Mouse (Mus musculus) CH12.LX (cell line): ENCODE results near the gene Mxra7. TPM values are rescaled to one million over a fixed set of nuclear protein-coding genes. Genes with fewer than 3 reads are reported as not detected.

Source experiments
- DNase-seq: peaks from one replicate; pipeline ENCODE4 v3.0.0-alpha.2; 2013; ENCODE audit errors: extremely low read depth
- H3K27ac ChIP-seq: 2 replicates; pipeline ENCODE4 v1.5.1; 2012; ENCODE audit warnings: low read depth, mild to moderate bottlenecking, control low read depth, moderate library complexity; ENCODE audit not compliant: insufficient read depth
- H3K27me3 ChIP-seq: replicated peaks from 2 replicates; pipeline ENCODE3; 2012; ENCODE audit warnings: inconsistent platforms
- H3K36me3 ChIP-seq, 2 experiments: replicated peaks in 1 of 2; 2 replicates each; pipeline versions ENCODE3 to v1.6.1; 2012; ENCODE audit warnings: inconsistent platforms in 1 of 2, low read length in 1 of 2, mild to moderate bottlenecking in 1 of 2, mixed read lengths in 1 of 2, moderate library complexity in 1 of 2; ENCODE audit not compliant: control insufficient read depth in 1 of 2, insufficient read depth in 1 of 2
- H3K4me1 ChIP-seq, 2 experiments: 2 replicates each; pipeline ENCODE4 v1.6.1; 2012; ENCODE audit warnings: inconsistent platforms in 1 of 2, moderate library complexity in 1 of 2; ENCODE audit not compliant: insufficient read depth in 2 of 2, control insufficient read depth in 1 of 2
- H3K4me2 ChIP-seq: 2 replicates; pipeline ENCODE4 v1.6.1; 2012; ENCODE audit warnings: low read depth, mild to moderate bottlenecking, control low read depth; ENCODE audit not compliant: poor library complexity, insufficient read depth, severe bottlenecking
- H3K4me3 ChIP-seq, 3 experiments: fragments of 150-350 bp in 1 of 3; sonication (generic) in 1 of 3; replicated peaks in 1 of 3; 2 replicates each; pipeline versions ENCODE3 to v1.5.1; 2011 to 2012; ENCODE audit warnings: low read depth in 2 of 3, low read length in 2 of 3, mild to moderate bottlenecking in 2 of 3, moderate library complexity in 2 of 3, control low read depth in 1 of 3, improper control_type of control experiment in 1 of 3, inconsistent platforms in 1 of 3, mixed read lengths in 1 of 3; ENCODE audit not compliant: poor library complexity in 1 of 3
- H3K79me2 ChIP-seq: replicated peaks from 2 replicates; pipeline ENCODE4 v1.6.1; 2012; ENCODE audit warnings: mild to moderate bottlenecking, moderate library complexity; ENCODE audit not compliant: control insufficient read depth, poor library complexity, insufficient read depth, severe bottlenecking; ENCODE audit errors: extremely low read depth
- H3K9ac ChIP-seq: 2 replicates; pipeline ENCODE4 v1.6.1; 2012; ENCODE audit warnings: low read depth, mild to moderate bottlenecking, control low read depth, moderate library complexity; ENCODE audit not compliant: insufficient read depth
- H3K9me3 ChIP-seq: replicated peaks from 2 replicates; pipeline ENCODE3; 2012; ENCODE audit warnings: low read length, inconsistent platforms, mixed read lengths
- BHLHE40 ChIP-seq: IDR thresholded peaks from 2 replicates; pipeline ENCODE4 v1.6.1; 2011; ENCODE audit warnings: mild to moderate bottlenecking, low read depth, low read length, improper control_type of control experiment
- CHD1 ChIP-seq: IDR thresholded peaks from 2 replicates; pipeline ENCODE4 v1.6.1; 2012; ENCODE audit warnings: low read depth, low read length, improper control_type of control experiment, inconsistent platforms
- CHD2 ChIP-seq: IDR thresholded peaks from 2 replicates; pipeline ENCODE4 v1.6.1; 2011; ENCODE audit warnings: low read length, improper control_type of control experiment
- CTCF ChIP-seq, 2 experiments: IDR thresholded peaks in 1 of 2; conservative IDR thresholded peaks in 1 of 2; 2 replicates each; pipeline ENCODE4 v1.5.1; 2011 to 2012; ENCODE audit warnings: low read depth in 2 of 2, low read length in 2 of 2, improper control_type of control experiment in 1 of 2, inconsistent platforms in 1 of 2, mild to moderate bottlenecking in 1 of 2, moderate library complexity in 1 of 2
- ELF1 ChIP-seq: IDR thresholded peaks from 2 replicates; pipeline ENCODE4 v1.6.1; 2014; ENCODE audit warnings: low read depth, mild to moderate bottlenecking, inconsistent platforms, low read length, improper control_type of control experiment
- ETS1 ChIP-seq: conservative IDR thresholded peaks from 2 replicates; pipeline ENCODE4 v1.6.1; 2012; ENCODE audit warnings: low read depth, mild to moderate bottlenecking, inconsistent platforms, low read length, improper control_type of control experiment, moderate library complexity
- KAT2A ChIP-seq: IDR thresholded peaks from 2 replicates; pipeline ENCODE4 v1.6.1; 2012; ENCODE audit warnings: low read length, improper control_type of control experiment, inconsistent platforms; ENCODE audit not compliant: insufficient replicate concordance
- MAX ChIP-seq: IDR thresholded peaks from 2 replicates; pipeline ENCODE4 v1.6.1; 2011; ENCODE audit warnings: low read length, improper control_type of control experiment
- MAZ ChIP-seq: IDR thresholded peaks from 2 replicates; pipeline ENCODE4 v1.6.1; 2012; ENCODE audit warnings: low read depth, mild to moderate bottlenecking, inconsistent platforms, low read length, improper control_type of control experiment, moderate library complexity
- MXI1 ChIP-seq: IDR thresholded peaks from 2 replicates; pipeline ENCODE4 v1.6.1; 2011; ENCODE audit warnings: mild to moderate bottlenecking, low read depth, low read length, improper control_type of control experiment
- PAX5 ChIP-seq: IDR thresholded peaks from 2 replicates; pipeline ENCODE4 v1.6.1; 2012; ENCODE audit warnings: low read length, inconsistent platforms, mixed read lengths
- POLR2AphosphoS2 ChIP-seq: IDR thresholded peaks from 2 replicates; pipeline ENCODE4 v1.6.1; 2011; ENCODE audit warnings: low read depth, low read length, improper control_type of control experiment
- dilution Hi-C: fragments of 300-500 bp; cut with MboI; formaldehyde crosslinking; loops from 2 replicates; pipeline ENCODE4 v1.14.3; 2020; ENCODE audit warnings: low sequenced_read_pairs; ENCODE audit not compliant: extremely low pct_unique_long_range_greater_than_20kb, extremely low pct_ligation_motif_present
- in situ Hi-C: fragments of 300-500 bp; cut with MboI; formaldehyde crosslinking; loops from 3 replicates; pipeline ENCODE4 v1.14.3; 2019; ENCODE audit warnings: low sequenced_read_pairs, low pct_ligation_motif_present, low pct_unique_long_range_greater_than_20kb, mixed read lengths
- polyA plus RNA-seq: library from polyadenylated mRNA; unstranded; fragments of >175 nt; gene quantifications from 2 replicates; pipeline ENCODE4 v1.2.1, GENCODE M21; 2012; ENCODE audit warnings: low read depth; ENCODE audit not compliant: insufficient read length
- total RNA-seq, 2 experiments: library from RNA; depleted of rRNA; stranded (reverse); fragments of 300-350 nt in 1 of 2; fragments of >200 nt in 1 of 2; gene quantifications; 2 replicates each; pipeline ENCODE4 v1.2.3; 2012 to 2014

Mxra7 gene
- total RNA-seq (2012; rRNA removed): not detected in 2 replicates
- total RNA-seq (2014; rRNA removed): not detected in 2 replicates
- not detected in 2 replicates for polyA plus RNA-seq

DNA sequence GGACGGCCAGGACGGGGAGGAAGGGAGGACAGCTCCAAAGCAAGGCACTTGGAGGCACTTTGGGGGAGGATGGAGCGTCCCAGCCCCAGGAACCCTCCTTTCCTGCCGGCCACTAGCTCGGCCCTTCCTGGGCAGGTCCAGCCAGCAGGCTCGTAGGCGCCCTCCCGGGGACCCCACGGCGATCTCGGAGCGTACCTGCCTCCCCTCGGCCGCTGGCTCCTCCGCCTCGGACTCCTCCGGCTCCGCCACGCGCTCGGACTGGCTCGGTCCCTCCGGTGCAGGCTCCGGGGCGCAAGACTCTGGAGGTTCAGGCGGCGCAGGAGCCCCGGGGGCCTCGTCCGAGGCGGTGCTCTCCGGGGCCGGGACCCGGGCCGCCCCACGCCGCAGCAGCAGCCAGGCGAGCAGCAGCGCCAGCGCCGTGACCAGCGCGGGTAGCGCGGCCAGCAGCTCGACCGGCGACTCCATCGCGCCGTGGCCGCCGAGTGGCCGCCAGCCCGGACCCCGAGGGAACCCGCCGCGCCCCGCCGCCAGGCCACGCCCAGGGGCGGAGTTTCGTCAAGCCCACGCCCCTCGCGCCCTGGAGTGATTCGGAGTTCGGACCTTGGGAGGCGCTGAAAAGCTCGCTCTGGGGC, at the start of gene Mxra7:
Gene Mxra7 (minus strand): TSS at position 513 of the 632 bp plus-strand sequence.
- H3K27me3 ChIP-seq: no peaks in the 10 kb centered on the region
- H3K9ac ChIP-seq: no peak within 1 kb of the TSS
- dilution Hi-C loops (no loop called here), in situ Hi-C loops (no loop called here)
- peaks cover 3 to 15% of the 10 kb centered on the region in 2 experiments for H3K4me1 ChIP-seq
- H3K27ac ChIP-seq: no peak within 1 kb of the TSS
- TF ChIP-seq MAX: no peak
- no peaks in the 10 kb centered on the region for H3K9me3 ChIP-seq
- H3K4me2 ChIP-seq: no peak within 1 kb of the TSS
- no peak within 1 kb of the TSS for H3K4me3 ChIP-seq
- no peaks in the 10 kb centered on the region for H3K79me2 ChIP-seq
- peaks cover under 1 to 11% of the 10 kb centered on the region in 2 experiments for H3K36me3 ChIP-seq
- no peak for DNase-seq

DNA sequence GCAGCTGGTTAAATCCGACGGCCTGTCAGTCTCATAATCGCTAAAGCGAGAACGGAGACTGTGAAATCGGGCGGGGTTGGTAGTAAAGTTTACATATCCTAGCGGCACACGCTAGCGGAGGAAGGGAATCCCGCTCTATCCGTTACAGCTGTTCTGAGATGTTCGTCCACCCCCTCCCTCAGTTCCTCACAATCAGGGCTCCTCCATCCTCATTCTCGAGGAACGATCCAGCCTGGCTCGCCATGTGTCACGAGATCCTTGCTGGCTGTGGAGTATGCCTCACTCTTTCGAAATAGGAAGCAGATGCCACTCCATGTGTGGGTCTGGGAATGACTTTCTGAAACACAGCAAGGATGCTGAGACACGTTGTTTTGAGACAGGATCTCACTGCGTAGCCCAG, 46.1 kb upstream of the Mxra7 start:
- H3K4me3 ChIP-seq: no peak overlapping the region
- H3K4me2 ChIP-seq: no peak overlapping the region
- in situ Hi-C loops: no loop called here
- TF ChIP-seq ELF1 (no peak), CTCF (conservative IDR thresholded peaks at IDR 0.05 in 1 of 2, IDR thresholded peaks at IDR 0.05 in 1 of 2; ENCODE audit: low read depth in 2 of 2, low read length in 2 of 2) (no peak), CHD2 (no peak), MAZ (no peak), MAX (no peak)
- TF ChIP-seq, all 38 proteins: peak for 0
- H3K27ac ChIP-seq: no peak overlapping the region
- DNase-seq: no peak
- no peaks in the 10 kb centered on the region for H3K79me2 ChIP-seq
- dilution Hi-C loops: no loop called here
- H3K9me3 ChIP-seq: no peaks in the 10 kb centered on the region
- H3K4me1 ChIP-seq: peaks cover 8 to 26% of the 10 kb centered on the region in 2 experiments
- H3K36me3 ChIP-seq: peaks cover 36 to 54% of the 10 kb centered on the region in 2 experiments
- H3K9ac ChIP-seq: no peak overlapping the region
- no peaks in the 10 kb centered on the region for H3K27me3 ChIP-seq

- in situ Hi-C loops: no loop called here
- H3K27me3 ChIP-seq: no peaks in the 10 kb centered on the region
- dilution Hi-C loops: no loop called here
- no peak overlapping the region for H3K27ac ChIP-seq
- DNase-seq: no peak
- H3K4me2 ChIP-seq: no peak overlapping the region
- no peaks in the 10 kb centered on the region for H3K9me3 ChIP-seq
- TF ChIP-seq CHD1: no peak
- no peak for TF ChIP-seq PAX5
- TF ChIP-seq ETS1: no peak
- TF ChIP-seq POLR2AphosphoS2: no peak
- TF ChIP-seq BHLHE40: no peak
- no peak for TF ChIP-seq ELF1
- TF ChIP-seq MAX: no peak
- TF ChIP-seq KAT2A: no peak
- TF ChIP-seq MXI1: no peak
- no peak overlapping the region for H3K9ac ChIP-seq
- H3K79me2 ChIP-seq: no peaks in the 10 kb centered on the region
- peaks cover 36 to 57% of the 10 kb centered on the region in 2 experiments for H3K36me3 ChIP-seq
- no peak overlapping the region for H3K4me3 ChIP-seq
- peaks cover 9 to 50% of the 10 kb centered on the region in 2 experiments for H3K4me1 ChIP-seq
Measured at GRCm38 (mm10) chr11:116871538-116871937, 43.7 kb upstream of the Mxra7 start.
